Mouse (Mus musculus): ENCODE measurements around the gene Lrg1.

DNA sequence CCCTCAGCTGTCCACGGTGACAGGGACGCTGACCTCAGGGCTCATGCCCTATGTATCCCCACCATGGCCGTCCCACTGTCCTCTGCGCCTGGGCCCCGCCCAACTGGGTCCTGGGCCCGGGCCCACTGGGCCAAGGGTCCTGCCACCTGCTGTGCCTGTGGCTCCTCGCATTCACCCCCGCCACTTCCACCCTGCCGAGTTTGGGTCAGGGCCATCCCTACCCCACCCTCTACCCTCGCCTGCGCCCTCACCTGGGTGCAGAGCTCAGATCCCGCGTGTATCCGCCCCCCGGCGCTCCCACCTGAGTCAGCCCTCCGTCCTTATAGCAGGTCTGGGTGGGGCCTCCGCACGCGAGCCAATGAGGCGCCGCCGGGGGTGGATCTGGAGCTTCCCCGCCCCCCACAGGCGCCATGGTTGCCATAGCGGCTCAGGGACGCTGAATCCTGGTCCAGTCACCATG is 4.5 kb downstream of the Lrg1 start, which contains the start of gene Plin5:
- TF ChIP-seq TCF12 (IDR thresholded peaks at IDR 0.05; ENCODE audit: low read depth, low read length) (no peak), MAFK (IDR thresholded peaks at IDR 0.05; ENCODE audit: insufficient replicate concordance, low read length) (no peak), CTCF (conservative IDR thresholded peaks at IDR 0.05 in 1 of 2, IDR thresholded peaks at IDR 0.05 in 1 of 2; ENCODE audit: low read depth in 2 of 2, low read length in 2 of 2) (no peak), RAD21 (IDR thresholded peaks at IDR 0.05; ENCODE audit: low read depth, low read length) (no peak), E2F4 (IDR thresholded peaks at IDR 0.05; ENCODE audit: insufficient replicate concordance, low read depth, low read length) (no peak), POLR2A (IDR thresholded peaks at IDR 0.05; ENCODE audit: low read depth, low read length) (no peak), USF1 (IDR thresholded peaks at IDR 0.05; ENCODE audit: low read depth, low read length) (no peak), ZNF384 (IDR thresholded peaks at IDR 0.05; ENCODE audit: low read depth, low read length) (no peak)

All from CH12.LX (cell line).